Mouse (Mus musculus) gastrocnemius, adult 8-10 months (tissue): ENCODE measurements around the gene Met. TPM values are rescaled to one million over a fixed set of nuclear protein-coding genes. Genes with fewer than 3 reads are reported as not detected.

Source experiments
- DNase-seq, 2 experiments: peaks; one replicate each; pipeline ENCODE4 v3.0.0; 2022; ENCODE audit warnings: low spot score in 2 of 2
- total RNA-seq, 4 experiments: library from RNA; stranded (reverse); gene quantifications; 2 replicates each; pipeline ENCODE4 v1.2.4; 2022

Met gene
- total RNA-seq, 4 experiments from 2014 or later = 11.4 to 15.6 (median 13.2) TPM

GRCm38 (mm10) chr6:17546825-17547224 is 83.2 kb downstream of the Met start:
- DNase-seq = peak; percentile 5 to 16

GRCm38 (mm10) chr6:17548786-17549185 is 85.2 kb downstream of the Met start:
- no peak for DNase-seq

GRCm38 (mm10) chr6:17549645-17550044 is 86.0 kb downstream of the Met start:
- DNase-seq = no peak

DNA sequence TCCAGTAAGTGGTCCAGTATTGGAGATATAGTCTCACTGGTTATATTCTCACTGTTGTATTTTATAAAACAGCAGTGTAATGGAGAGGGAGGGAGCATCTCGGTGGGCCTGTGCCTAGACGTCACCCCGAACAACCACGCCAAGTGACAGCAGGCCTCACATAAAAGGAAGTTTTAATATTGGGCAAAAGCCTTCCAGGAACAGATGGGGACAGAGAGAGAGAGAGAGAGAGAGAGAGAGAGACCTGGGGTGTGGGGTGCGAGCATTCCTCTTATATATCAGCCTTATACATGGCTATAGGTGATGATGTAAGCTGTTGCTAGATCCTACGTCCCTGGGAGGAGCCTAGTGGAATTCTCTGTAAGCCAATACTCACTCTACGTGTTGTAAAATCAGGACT is 90.7 kb downstream of the Met start:
- no peak for DNase-seq

DNA sequence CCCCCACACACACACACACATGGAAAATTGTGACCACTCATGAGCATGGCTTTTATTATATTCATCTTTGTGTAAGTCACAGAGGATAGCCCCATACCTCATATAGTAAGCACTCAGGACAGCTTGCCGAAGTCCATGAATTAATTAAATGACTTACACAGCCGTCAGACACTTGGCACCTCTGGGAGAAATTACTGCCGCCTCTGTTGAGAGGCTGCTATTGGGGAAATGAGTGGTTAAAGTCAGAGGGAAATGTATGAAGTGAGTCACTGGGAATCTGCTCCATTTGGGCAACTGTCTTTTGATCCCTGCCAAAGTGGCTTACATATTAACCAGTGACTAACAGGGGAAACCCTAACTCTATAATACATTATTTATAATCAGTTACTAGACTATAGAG is 91.2 kb downstream of the Met start:
- no peak for DNase-seq

DNA sequence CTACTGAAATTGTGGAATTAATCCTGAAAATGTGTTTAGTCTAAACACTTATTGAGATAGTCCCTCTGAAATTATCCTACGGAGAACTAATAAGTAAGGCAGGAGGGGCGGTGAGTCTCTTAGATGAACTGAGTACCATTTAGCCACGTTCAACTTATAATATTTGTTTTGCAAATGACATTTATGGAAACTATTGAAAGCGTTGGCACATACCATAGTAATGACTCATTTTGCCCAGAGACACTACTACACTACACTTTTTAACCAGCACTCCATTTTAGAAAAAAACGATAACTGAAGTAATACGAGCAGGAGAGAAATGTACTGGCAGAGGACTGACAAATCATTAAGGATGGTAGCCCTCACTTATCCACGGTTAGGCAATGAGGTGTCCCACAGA is 92.1 kb downstream of the Met start:
- DNase-seq = no peak

GRCm38 (mm10) chr6:17559657-17560056 is 96.1 kb downstream of the Met start:
- DNase-seq = peak in 1 of 2 experiments; percentile 25

DNA sequence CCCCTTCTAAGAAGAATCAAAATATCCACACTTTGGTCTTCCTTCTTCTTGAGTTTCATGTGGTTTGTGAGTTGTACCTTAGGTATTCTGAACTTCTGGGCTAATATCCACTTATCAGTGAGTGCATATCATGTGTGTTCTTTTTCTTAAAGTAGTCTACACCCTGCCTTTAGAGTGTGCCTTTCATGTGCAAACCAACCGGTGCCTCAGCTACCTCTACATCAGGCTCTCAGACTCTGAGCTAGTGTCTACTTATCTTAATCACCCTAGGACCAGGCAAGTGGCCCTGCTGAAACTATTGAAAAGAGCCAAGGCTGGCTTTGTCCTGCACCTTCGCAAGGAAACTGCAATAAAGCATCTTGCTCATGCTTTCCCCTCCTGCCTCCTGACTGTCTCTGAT is 97.7 kb downstream of the Met start:
- DNase-seq = no peak

- no peak for DNase-seq
Measured at GRCm38 (mm10) chr6:17561886-17562285, 98.3 kb downstream of the Met start.

DNA sequence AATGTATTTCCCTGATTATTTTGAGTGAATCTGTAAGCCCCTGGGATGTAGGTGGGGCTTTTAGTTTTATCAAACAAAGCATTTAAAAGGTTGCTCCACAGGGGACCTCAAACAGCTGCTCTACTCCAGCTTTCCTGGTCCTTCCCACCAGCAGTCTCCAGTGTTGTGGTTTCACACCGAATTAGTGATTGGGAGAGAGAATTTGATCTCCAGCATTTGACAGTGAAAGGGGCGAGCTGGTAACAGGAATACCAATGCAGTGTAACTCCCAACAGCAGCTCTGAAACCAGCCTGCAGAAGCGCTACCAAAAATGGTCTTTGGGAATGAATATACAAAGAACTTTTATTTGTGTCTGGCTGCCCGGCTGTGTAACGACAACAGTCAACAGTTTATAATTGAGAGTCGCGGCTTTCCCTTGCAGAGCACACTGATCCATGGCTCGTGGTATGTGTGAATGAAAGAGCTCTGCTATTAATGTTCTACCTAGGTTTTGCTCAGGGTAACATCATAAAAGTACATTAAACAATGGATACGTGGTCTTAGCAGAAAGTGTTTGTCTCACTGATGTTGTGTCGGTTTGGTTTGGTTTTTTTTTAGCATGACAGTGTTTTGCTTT is 99.0 kb downstream of the Met start:
- DNase-seq = no peak

GRCm38 (mm10) chr6:17568702-17569352 is 105.2 kb downstream of the Met start:
- DNase-seq = no peak

GRCm38 (mm10) chr6:17573227-17573626 is 109.6 kb downstream of the Met start:
- no peak for DNase-seq

GRCm38 (mm10) chr6:17573732-17574131 is 110.1 kb downstream of the Met start:
- no peak for DNase-seq

DNA sequence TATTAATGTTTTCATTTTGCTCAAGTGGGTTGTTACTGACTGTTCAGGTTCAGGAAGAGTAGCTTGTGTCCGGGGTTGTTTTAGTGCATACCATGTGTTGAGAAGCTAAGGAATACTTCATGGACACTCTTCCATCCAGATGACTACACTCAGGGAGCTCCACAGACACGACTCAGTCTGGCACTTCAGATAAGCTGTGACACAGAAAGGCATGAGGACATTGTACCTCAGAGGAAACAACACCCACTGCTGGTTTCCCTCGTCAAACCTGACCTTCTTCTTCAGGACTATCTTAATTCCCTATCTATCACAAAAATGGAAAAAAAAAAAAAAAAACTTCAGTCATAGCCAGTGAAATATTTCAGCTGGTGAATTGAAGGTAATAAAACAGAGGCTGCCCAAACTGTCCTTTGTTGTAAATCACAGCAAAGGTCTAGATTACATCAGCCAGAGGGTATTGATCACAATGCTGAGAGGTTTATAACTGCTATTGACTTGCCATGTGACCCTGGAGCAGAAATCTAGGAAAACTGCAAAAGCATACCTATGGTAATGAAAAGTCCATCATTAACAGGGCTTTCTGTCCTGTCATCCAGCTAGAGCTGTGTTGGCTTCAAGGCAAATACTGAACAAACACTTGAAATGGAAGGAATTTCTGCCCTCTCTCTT is 114.6 kb downstream of the Met start:
- DNase-seq = no peak

DNA sequence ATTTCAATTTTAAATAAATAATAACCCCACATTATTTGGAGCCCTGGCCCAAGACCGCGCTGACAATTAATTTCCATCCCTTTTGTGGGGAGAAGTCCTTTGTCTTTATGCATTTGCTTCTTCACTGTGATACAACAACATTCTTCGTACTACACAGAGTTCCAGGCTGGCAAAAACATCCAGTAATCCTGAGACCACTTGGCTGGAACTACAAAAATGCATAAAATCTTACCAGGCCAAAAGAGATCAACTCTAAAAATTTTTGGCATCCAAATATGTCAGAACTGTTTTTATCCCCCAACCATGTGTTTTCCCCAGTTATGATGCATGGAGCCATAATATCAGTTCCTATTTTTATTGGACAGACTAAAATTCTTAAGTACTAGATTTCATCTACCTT is 116.7 kb downstream of the Met start:
- DNase-seq = no peak

- DNase-seq = peak; percentile 75 to 86
Measured at GRCm38 (mm10) chr6:17583982-17584381, 120.4 kb downstream of the Met start.

DNA sequence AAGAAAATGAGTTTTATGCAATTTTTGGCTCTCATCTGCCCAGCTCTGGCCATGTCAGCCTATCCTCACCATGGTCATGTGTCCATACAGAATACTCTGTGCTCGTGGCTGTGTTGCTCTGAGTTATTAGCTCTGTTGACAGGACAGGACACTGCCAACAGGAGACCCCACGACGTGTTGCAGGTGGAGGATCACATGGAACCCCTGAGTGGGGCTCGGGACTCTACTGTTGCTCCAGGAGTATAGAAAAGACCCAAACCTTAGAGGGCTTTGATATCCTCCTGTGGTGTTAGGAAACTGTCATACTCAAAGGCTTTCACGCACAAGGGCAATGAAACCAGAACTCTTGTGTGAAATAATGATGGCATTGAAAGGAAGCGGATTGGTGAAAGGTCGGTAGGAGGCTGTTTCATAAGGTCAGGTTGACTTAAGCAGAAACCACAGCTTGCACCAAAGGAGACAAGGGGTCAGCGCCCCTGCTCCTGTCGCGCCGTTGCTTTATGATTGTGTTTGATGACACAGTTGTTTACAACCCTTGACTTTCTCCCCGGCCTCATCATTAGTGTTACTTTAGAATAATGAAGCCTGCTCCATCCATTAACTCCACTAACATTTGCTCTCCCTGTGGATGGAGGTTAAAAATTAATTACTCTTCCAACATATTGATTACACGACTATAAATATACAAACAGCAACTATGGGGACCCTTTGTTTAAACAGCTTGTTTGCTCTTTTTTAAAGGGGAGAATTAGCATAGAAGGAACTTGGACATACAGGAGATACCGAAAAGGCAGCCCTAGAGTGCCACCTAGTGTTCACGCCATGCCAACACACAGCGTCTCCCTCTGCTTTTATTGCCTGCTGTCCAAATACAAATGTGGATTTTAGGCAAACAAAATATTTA is 125.7 kb downstream of the Met start:
- DNase-seq = peak; percentile 44 to 54

GRCm38 (mm10) chr6:17589953-17590627 is 126.5 kb downstream of the Met start:
- DNase-seq = no peak

DNA sequence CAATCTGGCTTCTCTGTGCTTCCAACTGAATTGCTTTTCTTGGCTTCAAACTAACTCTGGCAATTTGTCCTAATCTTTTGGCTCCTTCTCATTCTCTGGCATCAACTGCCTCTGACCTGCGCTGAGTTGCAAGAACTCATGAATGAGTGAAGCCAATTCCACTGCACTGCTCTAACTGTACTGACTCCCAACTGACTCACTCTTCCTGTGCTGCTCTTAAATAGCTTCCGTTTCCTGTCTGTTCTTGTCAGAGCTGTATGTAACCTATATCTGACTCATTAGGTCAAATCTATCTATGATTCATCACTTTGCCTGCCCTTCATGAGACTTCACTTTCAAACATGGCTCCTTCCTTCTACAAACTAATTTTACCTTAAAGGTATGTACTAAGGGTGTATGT is 130.4 kb downstream of the Met start:
- DNase-seq = no peak

- peak; percentile 8 to 18 for DNase-seq
Measured at GRCm38 (mm10) chr6:17595712-17596462, 132.3 kb downstream of the Met start.
